Mouse (Mus musculus) adrenal gland, postnatal 14 days (tissue): Measurements from ENCODE around the gene Cdhr4. TPM values are rescaled to one million over a fixed set of nuclear protein-coding genes. Genes with fewer than 3 reads are reported as not detected.
A peak's percentile ranks its signal among the peaks of the same experiment; 100 is the strongest.

Experiments used
- DNase-seq: peaks from one replicate; pipeline ENCODE4 v3.0.0; 2021; ENCODE audit warnings: mixed read lengths
- total RNA-seq: library from RNA; stranded (reverse); gene quantifications from 2 replicates; pipeline ENCODE4 v1.2.3, GENCODE M21; 2021

Cdhr4 gene
- total RNA-seq, 1 experiment from 2014 or later: 1.1 TPM

- DNase-seq: peak; percentile 41
Observed at GRCm38 (mm10) chr9:107975399-107976386, 16.6 kb upstream of the Cdhr4 start, which contains the start of gene Uba7. TSS of gene Uba7 (plus strand) at chr9:107975505.

DNA sequence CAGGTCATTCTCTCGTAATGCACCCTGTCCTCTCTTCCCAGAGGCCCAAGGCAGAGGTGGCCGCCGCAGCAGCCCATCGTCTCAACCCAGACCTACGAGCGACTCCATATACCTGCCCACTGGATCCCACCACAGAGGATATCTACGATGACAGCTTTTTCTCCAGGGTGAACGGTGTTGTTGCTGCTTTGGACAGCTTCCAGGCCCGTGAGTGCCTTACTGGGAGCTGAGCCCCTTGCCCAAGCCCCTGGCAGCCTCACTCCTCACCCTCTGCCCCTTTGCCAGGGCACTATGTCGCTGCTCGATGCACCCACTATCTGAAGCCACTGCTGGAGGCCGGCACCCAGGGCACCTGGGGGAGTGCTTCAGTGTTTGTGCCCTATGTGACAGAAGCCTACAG, 13.5 kb upstream of the Cdhr4 start:
- DNase-seq: no peak

DNA sequence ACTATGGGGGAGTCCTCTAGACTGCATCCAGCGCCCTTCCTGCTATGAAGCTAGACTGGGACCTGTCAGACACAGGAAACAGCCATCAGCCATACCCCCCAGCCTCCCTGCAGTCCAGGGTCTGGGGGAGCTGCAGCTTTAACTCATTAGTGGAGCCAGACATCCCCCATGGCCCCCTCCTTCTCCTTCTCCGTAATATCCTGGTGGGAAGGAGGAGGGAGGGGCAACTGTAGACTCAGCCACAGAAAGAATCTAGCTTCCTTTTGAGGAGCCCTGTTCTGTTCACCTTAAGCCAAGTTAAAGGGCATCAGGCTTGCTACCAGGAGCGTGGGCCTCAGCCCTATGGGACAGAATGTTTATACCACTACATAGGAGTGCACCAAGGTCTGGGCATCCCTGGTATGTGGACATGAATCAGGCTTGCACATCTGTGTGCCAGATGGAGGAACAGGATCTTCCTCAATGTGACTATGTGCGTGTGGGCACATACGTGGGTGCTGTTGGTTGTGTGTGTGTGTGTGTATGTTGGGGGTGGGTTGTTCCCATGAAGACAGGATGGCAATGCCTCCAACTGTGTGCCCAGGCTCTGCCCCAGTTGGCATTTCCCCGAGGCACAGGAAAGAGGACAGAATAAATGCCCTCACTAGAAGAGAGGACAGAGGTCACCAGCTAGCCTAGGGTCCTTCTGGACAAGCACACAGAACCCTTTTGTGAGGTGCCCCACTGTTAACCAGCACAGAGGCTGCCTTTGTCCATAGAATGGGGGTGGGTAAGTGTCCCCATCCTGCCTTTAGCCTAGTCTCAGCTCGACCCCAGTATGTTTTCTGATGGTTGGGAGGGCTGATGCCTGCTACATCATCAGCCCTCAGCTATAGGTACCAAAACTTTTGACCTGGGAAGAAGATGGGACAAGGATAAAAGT, 10.4 kb upstream of the Cdhr4 start:
- peak; percentile 25 for DNase-seq

- peak; percentile 75 for DNase-seq
Observed at GRCm38 (mm10) chr9:107982681-107983346, 9.5 kb upstream of the Cdhr4 start, which contains the start of gene Gm20661. TSS of gene Gm20661 (plus strand) at chr9:107983058.

- peak; percentile 81 for DNase-seq
Observed at GRCm38 (mm10) chr9:107983421-107983890, 8.8 kb upstream of the Cdhr4 start.

DNA sequence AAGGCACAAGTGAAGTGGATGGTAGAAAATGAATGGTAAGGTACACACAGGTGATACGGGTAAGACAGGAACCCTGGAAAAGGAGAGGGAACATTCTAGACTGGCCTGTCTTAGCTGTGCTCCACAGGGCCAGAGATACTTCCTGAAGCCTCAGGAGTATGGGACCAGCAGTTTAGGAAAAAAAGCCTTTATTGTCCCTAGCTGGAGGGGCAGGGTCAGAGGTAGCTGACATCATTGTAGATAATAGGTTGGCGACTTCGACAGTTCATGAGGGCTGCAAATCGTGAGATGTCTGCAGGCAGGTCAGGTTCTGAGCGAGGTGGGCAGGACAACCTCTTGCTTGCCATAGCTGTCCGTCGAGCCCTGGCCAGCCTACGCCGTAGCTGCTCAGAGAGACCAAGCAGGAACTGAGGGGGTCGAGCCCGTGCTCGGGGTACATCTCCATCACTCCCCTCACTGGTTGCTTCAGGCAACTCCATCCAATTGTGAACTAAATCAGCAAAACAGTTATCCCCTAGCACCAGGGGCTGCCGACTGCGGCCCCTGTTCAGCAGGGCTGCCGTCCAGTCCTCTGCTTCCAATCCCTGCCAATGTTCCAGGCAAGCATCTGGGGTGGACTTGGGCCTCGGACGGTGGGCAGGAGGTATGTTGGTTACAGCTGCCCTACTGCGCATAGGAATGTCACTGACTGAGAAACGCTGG, 8.1 kb upstream of the Cdhr4 start:
- no peak for DNase-seq

DNA sequence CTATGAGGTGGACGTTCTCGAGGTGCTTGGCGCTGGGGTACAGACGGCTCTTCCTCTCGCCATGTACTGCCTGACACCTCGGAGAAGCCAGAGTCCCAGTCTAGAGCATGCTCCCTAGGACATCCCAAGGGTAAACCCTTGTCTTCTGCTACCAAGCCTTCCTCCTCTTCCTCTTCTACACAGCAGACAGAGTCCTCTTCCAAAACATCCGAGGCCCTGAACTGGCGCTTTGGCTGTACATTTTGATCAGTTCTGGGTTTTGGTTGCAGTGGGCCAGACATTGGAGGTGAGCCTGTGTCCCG, 7.6 kb upstream of the Cdhr4 start:
- DNase-seq: no peak

DNA sequence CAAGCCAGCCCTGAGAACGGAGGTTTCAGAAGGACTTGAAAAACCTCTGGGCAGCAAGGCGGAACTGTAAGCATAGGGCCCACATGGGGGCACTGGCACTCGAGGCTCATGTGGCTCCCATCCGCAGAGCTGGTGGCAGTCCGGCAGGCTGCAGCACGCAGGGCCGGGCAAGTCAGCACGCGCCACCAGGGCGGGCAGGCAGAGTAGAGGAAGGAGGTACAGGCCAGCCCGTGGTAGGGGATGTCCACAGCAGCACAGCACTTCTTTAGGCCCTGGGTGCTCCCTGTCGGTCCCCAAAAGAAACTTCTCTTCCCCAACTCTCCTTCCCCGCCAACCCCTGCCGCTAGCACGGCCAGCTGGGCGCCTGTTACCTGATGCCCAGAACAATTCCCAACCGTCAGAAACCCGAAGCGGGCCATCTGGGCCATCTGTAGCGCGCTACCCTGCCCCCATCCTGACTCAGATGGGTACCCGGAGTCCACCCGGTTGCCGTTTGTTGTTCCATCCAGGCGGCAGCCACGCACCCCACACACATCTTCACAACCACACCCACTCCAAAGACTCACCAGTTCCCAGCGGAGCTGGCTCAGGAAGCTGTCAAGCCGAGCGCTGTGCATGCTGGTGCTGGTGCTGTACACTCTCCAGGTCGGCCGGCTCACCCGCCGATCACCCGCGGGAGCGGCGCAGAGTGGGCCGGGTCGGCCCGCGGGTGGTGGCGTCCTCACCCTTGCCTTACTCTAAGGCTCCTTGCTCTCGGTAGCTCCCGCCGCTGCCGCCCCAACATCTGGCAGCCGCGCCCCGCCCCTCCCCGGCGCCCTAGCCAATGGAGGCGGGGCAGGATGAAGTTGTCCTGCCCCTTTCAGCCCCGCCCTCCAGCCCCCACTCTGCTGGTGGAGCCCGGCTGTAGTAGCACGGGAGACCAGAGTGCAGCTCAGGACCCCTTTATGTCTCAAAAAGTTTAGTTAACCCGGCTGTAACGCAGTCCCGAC, 6.9 kb upstream of the Cdhr4 start, which contains the start of gene Inka1:
Gene Inka1 (minus strand): TSS at position 749 of the 989 bp plus-strand sequence.
- peak; percentile 94 for DNase-seq

GRCm38 (mm10) chr9:107986376-107986775, 5.9 kb upstream of the Cdhr4 start:
- peak; percentile 91 for DNase-seq

- no peak for DNase-seq
Observed at GRCm38 (mm10) chr9:107987950-107988349, 4.3 kb upstream of the Cdhr4 start.

- no peak for DNase-seq
Observed at GRCm38 (mm10) chr9:107993013-107993412, 716 bp downstream of the Cdhr4 start.

- no peak for DNase-seq
Observed at GRCm38 (mm10) chr9:107994464-107994863, 2.2 kb downstream of the Cdhr4 start.

- no peak for DNase-seq
Observed at GRCm38 (mm10) chr9:107995513-107995912, 3.2 kb downstream of the Cdhr4 start.

GRCm38 (mm10) chr9:107996049-107996448, 3.8 kb downstream of the Cdhr4 start, which contains the start of gene Gm20662:
TSS of gene Gm20662 (plus strand) at chr9:107996349.
- DNase-seq: no peak

DNA sequence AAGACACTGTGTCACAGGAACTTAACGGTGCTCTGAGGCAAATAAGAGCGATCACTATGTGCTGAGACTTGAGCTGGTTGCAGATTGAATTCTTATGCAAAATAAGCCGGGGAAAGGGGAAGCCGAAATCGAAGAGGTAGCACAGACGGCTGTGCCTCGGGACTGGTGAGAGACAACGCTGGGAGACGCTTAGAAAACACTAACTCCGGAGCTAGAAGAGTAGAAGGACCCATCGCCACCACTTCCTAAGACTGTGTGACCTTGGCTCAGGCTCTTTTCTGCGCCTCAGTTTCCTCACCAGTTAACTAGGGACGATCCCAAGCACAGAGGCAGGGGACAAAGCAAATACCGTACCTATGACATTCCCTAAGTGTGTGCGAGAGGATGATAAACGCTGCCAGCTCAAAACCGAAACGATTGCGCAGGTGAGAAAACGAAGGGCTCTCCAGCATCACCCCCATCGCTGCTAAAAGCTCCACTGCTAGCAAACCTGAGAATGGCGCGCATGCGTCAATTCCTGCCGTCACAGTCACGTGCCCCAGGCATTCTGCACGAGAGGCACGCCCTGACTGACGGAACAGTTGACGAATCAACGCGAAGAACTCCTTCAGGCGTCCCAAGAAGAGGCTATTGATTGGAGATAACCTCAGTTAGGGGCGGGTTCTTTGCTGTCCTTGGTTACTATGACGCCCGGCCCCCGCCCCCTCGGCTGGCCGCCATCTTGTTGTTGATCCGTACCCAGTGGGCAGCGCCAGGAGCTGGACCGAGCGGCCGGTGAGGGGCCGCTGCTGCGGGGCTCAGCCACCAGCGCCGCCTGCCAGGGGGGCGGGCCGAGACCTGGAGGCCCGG, 9.8 kb downstream of the Cdhr4 start, which contains the start of gene Ip6k1:
Gene Ip6k1 (plus strand): TSS at position 580 of the 849 bp plus-strand sequence.
- DNase-seq: peak; percentile 100

DNA sequence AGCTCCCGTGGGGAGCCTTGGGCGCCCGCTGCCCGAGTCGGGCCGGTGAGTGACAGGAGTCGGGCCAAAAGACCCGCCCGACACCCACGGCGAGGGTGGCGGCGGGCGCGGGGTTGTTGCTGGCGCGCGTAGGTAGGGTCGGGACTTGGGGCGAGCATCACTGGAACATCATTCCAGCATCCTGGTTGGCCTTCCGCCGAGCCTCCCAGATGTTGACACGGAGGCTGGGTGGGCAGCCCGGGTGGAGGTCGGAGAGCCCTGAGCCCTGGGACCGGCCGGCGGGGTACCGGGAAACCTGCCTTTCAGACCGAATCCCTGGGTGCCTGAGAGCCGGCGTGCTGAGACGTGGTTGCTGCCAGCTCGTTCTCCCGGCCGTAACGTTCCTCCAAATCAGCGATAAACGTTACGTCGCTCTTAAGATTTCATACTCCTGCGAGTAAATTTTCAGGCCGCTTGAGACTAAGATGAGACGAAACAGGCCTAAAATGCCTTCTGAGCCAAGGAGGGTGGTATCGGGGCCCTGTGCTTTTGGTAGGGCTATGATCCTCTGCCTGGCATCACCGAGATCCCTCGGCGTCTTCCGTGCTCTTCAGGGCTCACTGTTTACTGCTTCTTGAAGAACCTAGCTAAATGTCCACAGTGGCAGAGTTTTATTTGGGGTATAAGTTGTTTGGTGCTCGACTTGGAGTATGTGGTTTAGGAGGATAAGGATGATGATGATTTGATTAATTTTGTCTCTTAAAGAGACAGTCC, 10.7 kb downstream of the Cdhr4 start:
- no peak for DNase-seq

- DNase-seq: peak; percentile 16
Observed at GRCm38 (mm10) chr9:108003531-108003890, 11.2 kb downstream of the Cdhr4 start.

DNA sequence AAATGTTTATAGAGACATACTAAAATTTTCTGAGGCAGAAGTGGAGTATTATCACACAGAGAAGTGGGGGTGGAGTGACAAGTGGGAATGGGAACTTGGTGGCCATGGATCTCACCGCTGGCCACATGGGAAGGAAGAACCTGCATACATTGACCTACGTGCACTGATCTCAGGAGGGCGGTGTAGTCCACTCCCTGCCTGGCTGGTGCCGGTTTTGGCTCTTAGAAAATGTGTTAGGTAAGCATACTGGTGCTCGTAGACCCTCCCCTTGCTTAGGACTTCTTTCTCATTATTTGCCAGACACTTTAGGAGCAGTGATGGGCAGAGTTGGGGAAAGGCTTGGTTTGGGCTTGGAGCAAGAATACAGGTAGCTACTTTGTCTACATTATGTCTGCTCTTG, 15.7 kb downstream of the Cdhr4 start:
- no peak for DNase-seq
